Mouse (Mus musculus) limb, embryonic 14.5 days (tissue): ENCODE measurements around the gene Bnip3. TPM values are rescaled to one million over a fixed set of nuclear protein-coding genes. Genes with fewer than 3 reads are reported as not detected.

Experiments
- ATAC-seq: fragments of 200-750 bp; cut with Nextera tagmentation; 2 replicates; pipeline ENCODE4 v1.8.0; 2017; ENCODE audit warnings: low read depth, moderate number of reproducible peaks, moderate TSS enrichment; ENCODE audit not compliant: low FRiP score
- DNase-seq: peaks from one replicate; pipeline ENCODE4 v3.0.0-alpha.2; 2015; ENCODE audit warnings: low spot score
- H3K27ac ChIP-seq: fragments of 300-500 bp; sonication (generic); replicated peaks from 2 replicates; pipeline ENCODE4 v1.5.1; 2014; ENCODE audit warnings: low read depth, mild to moderate bottlenecking, low read length, moderate library complexity, mixed read lengths
- H3K27me3 ChIP-seq: fragments of 300-500 bp; sonication (generic); 2 replicates; pipeline ENCODE4 v1.6.1; 2014; ENCODE audit warnings: low read length, mixed read lengths; ENCODE audit not compliant: control insufficient read depth, insufficient read depth
- H3K36me3 ChIP-seq: fragments of 300-500 bp; sonication (generic); 2 replicates; pipeline ENCODE4 v1.6.1; 2014; ENCODE audit warnings: mild to moderate bottlenecking, low read length, moderate library complexity, mixed read lengths; ENCODE audit not compliant: control insufficient read depth, insufficient read depth
- H3K4me1 ChIP-seq: fragments of 300-500 bp; sonication (generic); 2 replicates; pipeline ENCODE4 v1.6.1; 2014; ENCODE audit warnings: antibody characterized with exemption, low read length, mixed read lengths; ENCODE audit not compliant: control insufficient read depth, insufficient read depth
- H3K4me2 ChIP-seq: fragments of 300-500 bp; sonication (generic); replicated peaks from 2 replicates; pipeline ENCODE4 v1.6.1; 2014; ENCODE audit warnings: low read depth, mild to moderate bottlenecking, low read length, moderate library complexity; ENCODE audit not compliant: severe bottlenecking
- H3K4me3 ChIP-seq: fragments of 300-500 bp; sonication (generic); replicated peaks from 2 replicates; pipeline ENCODE4 v1.5.1; 2014; ENCODE audit warnings: low read length
- H3K9ac ChIP-seq: fragments of 300-500 bp; sonication (generic); 2 replicates; pipeline ENCODE4 v1.6.1; 2014; ENCODE audit warnings: mild to moderate bottlenecking, low read depth, low read length, moderate library complexity; ENCODE audit not compliant: severe bottlenecking
- H3K9me3 ChIP-seq: fragments of 300-500 bp; sonication (generic); 2 replicates; pipeline ENCODE4 v1.6.1; 2016; ENCODE audit warnings: low read length; ENCODE audit not compliant: control insufficient read depth
- POLR2A ChIP-seq: fragments of 200-500 bp; IDR thresholded peaks from 2 replicates; pipeline ENCODE4 v1.8.0; 2012; ENCODE audit warnings: inconsistent platforms, mild to moderate bottlenecking, moderate library complexity, borderline replicate concordance; ENCODE audit not compliant: insufficient read depth, insufficient read length; ENCODE audit errors: extremely low read depth
- WGBS: fragments of 180-500 bp; shearing (Covaris S2); extraction: QIAGEN DNeasy Blood & Tissue Kit; methylation state at CpG from one replicate; pipeline ENCODE4 v1.1.7; 2014; 5-methylcytosine and 5-hydroxymethylcytosine counted together
- polyA plus RNA-seq, 2 experiments: library from polyadenylated mRNA; depleted of rRNA in 1 of 2; stranded (reverse) in 1 of 2; unstranded in 1 of 2; fragments of >200 nt; fragmentation: Nextera tagmentation in 1 of 2; extraction: Ambion mirVana in 1 of 2; gene quantifications; 2 replicates each; pipeline versions ENCODE4 v1.2.1 to v1.2.3; 2012 to 2014

The Bnip3 gene
- polyA plus RNA-seq, 2 experiments, result 51.5 to 92.1 TPM

DNA sequence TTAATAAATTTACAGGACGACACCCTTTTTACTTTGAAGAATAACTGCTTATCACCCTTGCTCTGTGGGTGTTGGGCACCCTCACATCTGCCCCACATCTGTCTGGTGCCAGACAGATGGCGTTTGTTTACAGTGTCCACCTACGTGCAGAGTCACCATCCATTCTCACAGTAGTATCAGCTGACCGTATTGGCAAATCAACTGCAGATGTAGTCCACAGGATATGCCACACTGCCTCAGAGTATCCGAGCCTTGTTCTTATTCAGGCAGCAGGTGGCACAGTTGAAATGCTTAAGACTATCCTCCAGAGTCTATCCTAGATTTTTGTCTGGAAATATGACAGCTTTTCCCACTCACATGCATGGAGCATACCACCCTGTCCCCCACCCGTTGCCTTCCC, 42.0 kb downstream of the Bnip3 start:
- 50% methylated on average over 6 of the region's 6 CpGs for WGBS
- Histone ChIP-seq H3K36me3 (peaks cover 31% of the 10 kb centered on the region), H3K4me2 (no peak overlapping the region), H3K4me1 (peaks cover 11% of the 10 kb centered on the region), H3K27ac (no peak overlapping the region), H3K9me3 (no peaks in the 10 kb centered on the region), H3K27me3 (no peaks in the 10 kb centered on the region), H3K4me3 (no peak overlapping the region), H3K9ac (no peak overlapping the region)
- ATAC-seq (no peak), DNase-seq (no peak)
- no peak for TF ChIP-seq POLR2A

DNA sequence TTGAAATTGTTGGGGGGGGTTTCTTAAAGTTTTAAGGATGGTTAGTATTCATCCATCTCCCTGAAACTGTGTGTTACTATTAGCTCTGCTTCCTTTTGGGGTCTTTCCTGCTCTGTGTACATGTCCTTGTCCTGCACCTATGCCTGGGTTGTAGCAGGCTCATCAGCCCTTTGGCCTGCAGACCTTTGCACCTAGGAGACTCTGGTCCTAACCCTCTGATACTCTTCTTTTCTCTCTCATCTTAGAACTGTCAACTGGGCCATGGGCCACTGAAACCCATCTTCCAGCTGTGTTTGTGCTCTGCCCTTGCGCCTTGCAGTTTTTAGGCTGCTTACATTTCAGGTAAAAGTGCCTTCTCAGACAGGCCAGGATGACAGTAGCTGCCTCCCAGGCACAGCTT, 44.5 kb downstream of the Bnip3 start:
- Histone ChIP-seq H3K27ac (no peak overlapping the region), H3K27me3 (no peaks in the 10 kb centered on the region), H3K9me3 (no peaks in the 10 kb centered on the region), H3K4me1 (peaks cover 11% of the 10 kb centered on the region), H3K36me3 (peaks cover 15% of the 10 kb centered on the region), H3K4me2 (no peak overlapping the region), H3K4me3 (no peak overlapping the region), H3K9ac (no peak overlapping the region)
- WGBS, result 93% methylated on average over 1 of the region's 1 CpGs
- ATAC-seq (no peak), DNase-seq (no peak)
- TF ChIP-seq POLR2A, result no peak

DNA sequence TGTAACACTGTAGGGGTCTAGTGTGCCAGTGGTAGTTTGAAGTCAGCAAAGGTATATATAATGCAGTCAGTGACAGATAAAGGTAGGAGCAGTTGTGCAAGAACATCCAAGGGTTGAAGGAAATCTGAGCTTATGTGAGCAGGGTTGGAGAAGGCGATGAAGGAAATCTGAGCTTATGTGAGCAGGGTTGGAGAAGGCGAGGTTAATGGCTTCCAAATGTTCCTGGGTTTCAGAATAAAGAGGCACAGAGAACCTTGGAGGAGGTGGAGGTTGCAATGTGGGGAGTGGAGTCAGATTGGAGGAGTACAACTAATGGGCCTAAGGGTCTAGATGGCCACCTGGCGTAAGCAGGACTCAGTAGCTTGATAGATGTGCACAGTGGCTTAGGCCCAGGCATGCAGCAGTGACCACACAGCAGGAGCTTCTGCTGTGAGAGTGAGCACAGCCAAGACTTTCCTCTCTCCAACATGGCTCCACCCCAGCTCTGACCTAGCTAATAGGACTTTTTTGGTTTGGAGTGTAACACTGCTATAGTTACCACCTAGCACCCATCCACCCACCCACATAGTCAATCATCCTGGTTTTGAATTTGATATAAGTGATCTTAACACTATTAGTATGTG, 45.3 kb downstream of the Bnip3 start:
- Histone ChIP-seq H3K4me1 (peaks cover 11% of the 10 kb centered on the region), H3K4me2 (no peak overlapping the region), H3K9ac (no peak overlapping the region), H3K9me3 (no peaks in the 10 kb centered on the region), H3K4me3 (no peak overlapping the region), H3K27me3 (no peaks in the 10 kb centered on the region), H3K27ac (0 out of 2 replicates have a peak overlapping the region, but pooled peaks have one; percentile 52), H3K36me3 (peaks cover 13% of the 10 kb centered on the region)
- TF ChIP-seq POLR2A, result no peak
- ATAC-seq (peak; percentile 51; the same call in 1 of the 2 replicates), DNase-seq (no peak)
- WGBS, result 41% methylated on average over 3 of the region's 3 CpGs

DNA sequence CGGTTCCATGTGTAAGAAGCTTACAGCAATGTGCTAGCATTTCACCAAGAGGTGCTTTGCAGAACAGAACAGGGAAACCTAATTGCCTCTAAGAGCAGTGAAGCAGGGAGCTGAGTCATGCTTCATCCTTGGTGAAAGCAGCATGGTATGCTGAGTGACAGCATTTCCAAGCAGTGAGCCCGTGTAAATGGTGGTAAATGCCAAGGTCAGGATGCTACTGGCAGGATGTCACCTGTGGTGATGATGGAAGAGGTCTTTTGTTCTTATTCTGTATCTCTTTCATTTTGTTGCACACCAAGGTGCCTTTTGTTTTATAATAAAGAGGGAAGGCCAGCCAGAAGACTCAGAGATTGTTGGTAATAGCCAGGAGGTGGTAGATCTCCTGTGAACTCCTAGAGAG, 52.6 kb downstream of the Bnip3 start:
- Histone ChIP-seq H3K36me3 (peaks cover 24% of the 10 kb centered on the region), H3K27me3 (no peaks in the 10 kb centered on the region), H3K9ac (no peak overlapping the region), H3K4me2 (no peak overlapping the region), H3K4me1 (no peaks in the 10 kb centered on the region), H3K27ac (no peak overlapping the region), H3K4me3 (no peak overlapping the region), H3K9me3 (no peaks in the 10 kb centered on the region)
- 85% methylated on average over 2 of the region's 2 CpGs for WGBS
- TF ChIP-seq POLR2A, result no peak
- no peak for ATAC-seq
- no peak for DNase-seq

DNA sequence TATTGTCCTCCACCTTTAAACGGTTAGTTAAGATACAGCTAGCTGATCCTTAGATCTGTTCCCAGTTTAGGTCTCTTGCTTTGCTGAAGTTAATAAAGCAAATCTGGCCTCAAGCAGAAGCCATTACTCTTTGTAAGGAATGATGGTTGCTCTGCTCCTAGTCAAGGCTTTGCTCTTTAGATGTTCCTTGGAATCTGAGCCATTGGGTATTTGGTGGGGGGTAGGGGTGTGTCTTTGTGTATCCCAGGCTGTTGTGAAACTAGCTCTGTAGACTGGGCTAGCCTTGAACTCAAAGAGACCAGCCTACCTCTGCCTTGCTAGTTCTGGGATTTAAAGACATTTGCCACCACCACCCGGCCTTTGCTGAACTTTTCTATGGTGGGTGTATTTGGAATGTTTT, 55.1 kb downstream of the Bnip3 start:
- Histone ChIP-seq H3K4me2 (no peak overlapping the region), H3K27ac (no peak overlapping the region), H3K4me1 (no peaks in the 10 kb centered on the region), H3K27me3 (no peaks in the 10 kb centered on the region), H3K9me3 (no peaks in the 10 kb centered on the region), H3K9ac (no peak overlapping the region), H3K36me3 (peaks cover 29% of the 10 kb centered on the region), H3K4me3 (no peak overlapping the region)
- DNase-seq, result no peak
- ATAC-seq, result no peak
- WGBS, result 83% methylated on average over 2 of the region's 2 CpGs
- no peak for TF ChIP-seq POLR2A
